Mouse (Mus musculus) liver, embryonic 11.5 days (tissue): ENCODE results near the gene Cd300e. TPM values are rescaled to one million over a fixed set of nuclear protein-coding genes. Genes with fewer than 3 reads are reported as not detected.

Experiments used
- ATAC-seq: fragments of 200-750 bp; cut with Nextera tagmentation; replicated peaks from 2 replicates; pipeline ENCODE4 v1.8.0; 2017; ENCODE audit warnings: moderate number of reproducible peaks, mild to moderate bottlenecking, moderate TSS enrichment, moderate library complexity; ENCODE audit not compliant: low FRiP score
- DNase-seq: peaks from one replicate; pipeline ENCODE4 v3.0.0-alpha.2; 2017; ENCODE audit warnings: low spot score
- H3K27ac ChIP-seq: fragments of 300-500 bp; sonication (generic); 2 replicates; pipeline ENCODE4 v1.5.1; 2014; ENCODE audit warnings: mild to moderate bottlenecking, low read depth, low read length, control low read depth
- H3K27me3 ChIP-seq: fragments of 300-500 bp; sonication (generic); replicated peaks from 2 replicates; pipeline ENCODE4 v1.6.1; 2014; ENCODE audit warnings: low read length, mixed read lengths; ENCODE audit not compliant: control insufficient read depth, insufficient read depth
- H3K36me3 ChIP-seq: fragments of 300-500 bp; sonication (generic); 2 replicates; pipeline ENCODE4 v1.6.1; 2014; ENCODE audit warnings: mild to moderate bottlenecking, low read length, moderate library complexity, mixed read lengths; ENCODE audit not compliant: control insufficient read depth, insufficient read depth
- H3K4me1 ChIP-seq: fragments of 300-500 bp; sonication (generic); replicated peaks from 2 replicates; pipeline ENCODE4 v1.6.1; 2014; ENCODE audit warnings: low read length, mixed read lengths; ENCODE audit not compliant: control insufficient read depth, insufficient read depth
- H3K4me2 ChIP-seq: fragments of 300-500 bp; sonication (generic); 2 replicates; pipeline ENCODE4 v1.6.1; 2014; ENCODE audit warnings: mild to moderate bottlenecking, control low read depth, moderate library complexity
- H3K4me3 ChIP-seq: fragments of 300-500 bp; sonication (generic); 2 replicates; pipeline ENCODE4 v1.5.1; 2014; ENCODE audit warnings: low read depth, low read length, control low read depth
- H3K9ac ChIP-seq: fragments of 300-500 bp; sonication (generic); 2 replicates; pipeline ENCODE4 v1.6.1; 2014; ENCODE audit warnings: low read depth, low read length, control low read depth
- H3K9me3 ChIP-seq: fragments of 300-500 bp; sonication (generic); 2 replicates; pipeline ENCODE4 v1.6.1; 2016; ENCODE audit warnings: low read length, inconsistent platforms, mixed read lengths; ENCODE audit not compliant: control insufficient read depth
- WGBS: fragments of 180-500 bp; shearing (Covaris S2); extraction: QIAGEN DNeasy Blood & Tissue Kit; methylation state at CpG from one replicate; pipeline ENCODE4 v1.1.7; 2014; 5-methylcytosine and 5-hydroxymethylcytosine counted together
- polyA plus RNA-seq: library from polyadenylated mRNA; unstranded; fragments of >200 nt; fragmentation: Nextera tagmentation; extraction: Ambion mirVana; gene quantifications from 2 replicates; pipeline ENCODE4 v1.2.1, GENCODE M21; 2014

Gene Cd300e
- polyA plus RNA-seq, 1 experiment from 2014 or later, result 0.33 TPM

DNA sequence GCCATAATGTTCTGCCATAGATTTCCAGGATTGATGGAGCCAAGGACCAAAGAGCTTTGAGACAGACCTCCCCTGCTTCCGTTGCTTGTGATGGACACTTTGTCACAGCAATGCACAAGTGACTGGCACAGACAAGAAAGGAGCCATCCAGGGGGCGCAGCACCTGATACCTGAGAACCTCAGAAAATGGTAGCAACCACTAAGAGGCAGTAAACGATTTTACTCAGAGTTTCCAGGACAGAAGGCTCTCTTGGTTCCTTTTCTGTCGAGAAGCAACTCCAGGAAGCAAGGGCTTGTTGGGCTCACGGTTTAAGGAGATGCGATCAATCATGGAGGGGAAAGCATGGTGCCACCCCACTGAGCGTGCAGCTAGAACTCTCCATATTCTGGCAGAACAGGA is 24.2 kb upstream of the Cd300e start:
- Histone ChIP-seq H3K9me3 (no peaks in the 10 kb centered on the region), H3K4me3 (no peak overlapping the region), H3K9ac (no peak overlapping the region), H3K36me3 (no peaks in the 10 kb centered on the region), H3K4me1 (no peaks in the 10 kb centered on the region), H3K27me3 (peaks cover 18% of the 10 kb centered on the region), H3K4me2 (no peak overlapping the region), H3K27ac (no peak overlapping the region)
- 51% methylated on average over 7 of the region's 7 CpGs for WGBS
- ATAC-seq (no peak), DNase-seq (no peak)

DNA sequence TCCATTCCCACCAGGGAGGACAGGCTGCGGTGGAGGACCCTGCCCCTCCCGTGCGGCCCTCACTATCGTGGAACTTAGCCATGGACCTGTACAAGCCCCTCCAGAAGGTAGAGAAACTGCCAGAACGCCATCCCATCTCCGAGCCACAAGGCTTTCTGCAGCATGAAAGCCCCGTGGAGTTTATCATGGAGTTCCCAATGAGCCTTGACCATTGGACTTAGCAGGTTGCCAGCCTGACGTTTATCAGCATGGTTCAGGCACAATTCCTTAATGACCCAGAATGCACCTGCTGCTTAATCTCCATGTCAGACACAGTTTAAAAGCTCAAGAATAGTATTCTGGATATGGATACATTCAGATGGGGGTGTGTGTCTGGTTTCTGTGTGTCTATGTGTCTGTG is 23.1 kb upstream of the Cd300e start:
- peaks cover 10% of the 10 kb centered on the region for H3K27me3 ChIP-seq
- no peaks in the 10 kb centered on the region for H3K4me1 ChIP-seq
- WGBS, result 66% methylated on average over 8 of the region's 8 CpGs
- H3K9ac ChIP-seq, result no peak overlapping the region
- no peak overlapping the region for H3K27ac ChIP-seq
- no peaks in the 10 kb centered on the region for H3K9me3 ChIP-seq
- DNase-seq, result no peak
- H3K4me3 ChIP-seq, result no peak overlapping the region
- ATAC-seq, result no peak
- no peak overlapping the region for H3K4me2 ChIP-seq
- H3K36me3 ChIP-seq, result no peaks in the 10 kb centered on the region

DNA sequence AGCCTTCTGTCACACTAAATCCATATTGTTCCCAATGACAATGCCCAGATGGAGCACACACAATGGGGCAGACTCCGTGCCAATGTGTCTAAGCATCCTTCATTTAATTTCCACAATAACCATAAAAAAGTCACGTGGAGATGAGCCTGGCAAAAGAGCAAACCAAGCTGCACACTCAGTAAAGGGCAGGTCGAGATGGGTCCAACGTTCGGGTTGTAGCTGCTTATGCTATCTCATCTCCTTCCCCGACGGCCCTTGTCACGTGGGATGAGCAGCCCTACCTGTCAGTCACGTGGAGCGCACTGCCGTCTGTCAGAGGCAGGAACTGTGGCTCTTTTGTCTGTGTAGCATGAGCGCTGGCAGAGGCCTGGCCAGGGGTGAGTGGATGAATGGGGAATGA is 22.6 kb upstream of the Cd300e start:
- no peak overlapping the region for H3K4me2 ChIP-seq
- H3K27me3 ChIP-seq, result peaks cover 10% of the 10 kb centered on the region
- WGBS, result 45% methylated on average over 12 of the region's 12 CpGs
- ATAC-seq (no peak), DNase-seq (no peak)
- no peak overlapping the region for H3K9ac ChIP-seq
- no peaks in the 10 kb centered on the region for H3K36me3 ChIP-seq
- H3K9me3 ChIP-seq, result no peaks in the 10 kb centered on the region
- no peak overlapping the region for H3K27ac ChIP-seq
- H3K4me3 ChIP-seq, result no peak overlapping the region
- no peaks in the 10 kb centered on the region for H3K4me1 ChIP-seq

DNA sequence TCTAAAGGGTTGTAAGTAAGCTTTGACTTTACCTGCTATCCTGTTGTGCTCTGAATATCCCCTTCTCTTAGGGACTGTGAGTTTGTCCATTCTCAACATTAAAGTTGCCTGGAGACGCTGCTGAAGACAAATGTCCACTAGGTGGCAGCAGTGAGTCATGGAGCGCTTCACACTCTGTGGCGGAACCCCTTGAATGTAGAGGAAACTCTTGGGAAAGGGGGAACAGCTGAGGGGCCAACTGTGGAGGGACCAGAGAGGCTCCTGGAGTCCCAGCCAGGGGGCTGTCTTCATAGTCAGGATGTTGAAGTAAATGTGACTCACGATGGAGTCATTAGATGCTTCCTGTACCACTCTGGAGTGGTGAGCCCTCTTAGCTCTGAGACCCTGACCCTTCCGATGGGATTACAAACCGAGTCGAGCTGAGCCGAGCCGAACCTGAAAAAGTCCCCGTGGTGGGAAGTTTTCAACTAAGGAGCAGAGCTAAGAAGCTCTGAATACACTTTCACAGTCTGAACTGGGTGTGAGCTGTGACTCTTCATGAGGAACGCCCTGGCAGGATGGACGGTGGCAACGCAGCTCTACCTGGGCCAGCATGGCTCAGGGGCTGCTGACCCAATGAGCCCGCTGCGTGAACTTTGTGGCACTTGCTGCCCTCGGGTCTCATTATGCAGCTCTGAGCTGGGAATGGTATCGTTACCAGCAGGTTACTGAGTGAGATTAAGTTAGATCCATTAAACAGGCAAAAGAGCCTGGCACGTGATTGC is 21.6 kb upstream of the Cd300e start:
- H3K4me1 ChIP-seq, result no peaks in the 10 kb centered on the region
- no peak overlapping the region for H3K9ac ChIP-seq
- ATAC-seq, result no peak
- H3K4me2 ChIP-seq, result no peak overlapping the region
- 36% methylated on average over 18 of the region's 18 CpGs for WGBS
- peak; percentile 72 for DNase-seq
- no peak overlapping the region for H3K27ac ChIP-seq
- H3K9me3 ChIP-seq, result no peaks in the 10 kb centered on the region
- no peak overlapping the region for H3K4me3 ChIP-seq
- H3K36me3 ChIP-seq, result no peaks in the 10 kb centered on the region
- H3K27me3 ChIP-seq, result peaks cover 10% of the 10 kb centered on the region

DNA sequence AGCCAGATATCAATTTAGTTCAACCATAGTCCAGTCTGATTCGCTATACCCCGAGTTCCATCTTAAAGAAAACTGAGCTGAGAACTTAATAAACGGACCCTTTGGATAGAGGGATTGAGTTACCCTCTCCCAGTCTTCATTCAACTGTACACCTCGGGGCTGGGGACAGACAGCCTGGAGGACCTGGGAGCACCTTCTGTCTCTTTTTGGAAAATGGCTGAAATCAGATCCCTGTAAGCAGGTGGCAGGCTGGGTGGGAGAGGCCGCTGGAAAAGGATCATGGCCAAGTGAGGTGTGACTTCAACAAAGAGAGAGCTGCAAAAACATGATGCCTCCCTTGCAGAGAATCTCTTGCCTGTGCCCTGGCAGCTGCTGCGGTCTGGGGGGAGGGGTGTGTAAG is 20.2 kb upstream of the Cd300e start:
- Histone ChIP-seq H3K27ac (no peak overlapping the region), H3K4me2 (no peak overlapping the region), H3K4me3 (no peak overlapping the region), H3K9me3 (no peaks in the 10 kb centered on the region), H3K4me1 (no peaks in the 10 kb centered on the region), H3K36me3 (no peaks in the 10 kb centered on the region), H3K9ac (no peak overlapping the region), H3K27me3 (peaks cover 10% of the 10 kb centered on the region)
- whole genome bisulfite sequencing, result 70% methylated on average over 6 of the region's 6 CpGs
- ATAC-seq (no peak), DNase-seq (no peak)

DNA sequence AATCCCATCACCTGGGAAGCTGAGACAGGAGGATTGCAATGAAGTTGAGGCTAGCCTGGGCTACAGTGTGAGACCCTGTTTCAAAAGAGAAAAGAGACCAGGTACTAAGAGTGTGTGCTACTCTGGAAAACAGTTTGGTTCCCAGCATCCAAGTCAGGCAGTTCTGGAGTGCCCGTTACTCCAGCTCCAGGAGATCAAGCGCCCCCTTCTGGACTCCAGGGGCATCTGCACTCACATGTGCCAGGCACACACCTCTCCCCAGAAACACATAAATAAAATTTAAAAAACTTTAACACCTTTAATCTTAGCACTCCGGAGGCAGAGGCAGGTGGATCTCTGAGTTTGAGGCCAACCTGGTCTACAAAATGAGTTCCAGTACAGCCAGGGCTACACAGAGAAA is 19.4 kb upstream of the Cd300e start:
- Histone ChIP-seq H3K4me2 (no peak overlapping the region), H3K36me3 (no peaks in the 10 kb centered on the region), H3K4me1 (no peaks in the 10 kb centered on the region), H3K9me3 (no peaks in the 10 kb centered on the region), H3K27ac (no peak overlapping the region), H3K27me3 (peaks cover 10% of the 10 kb centered on the region), H3K9ac (no peak overlapping the region), H3K4me3 (no peak overlapping the region)
- WGBS, result 55% methylated on average over 3 of the region's 3 CpGs
- no peak for DNase-seq
- no peak for ATAC-seq

DNA sequence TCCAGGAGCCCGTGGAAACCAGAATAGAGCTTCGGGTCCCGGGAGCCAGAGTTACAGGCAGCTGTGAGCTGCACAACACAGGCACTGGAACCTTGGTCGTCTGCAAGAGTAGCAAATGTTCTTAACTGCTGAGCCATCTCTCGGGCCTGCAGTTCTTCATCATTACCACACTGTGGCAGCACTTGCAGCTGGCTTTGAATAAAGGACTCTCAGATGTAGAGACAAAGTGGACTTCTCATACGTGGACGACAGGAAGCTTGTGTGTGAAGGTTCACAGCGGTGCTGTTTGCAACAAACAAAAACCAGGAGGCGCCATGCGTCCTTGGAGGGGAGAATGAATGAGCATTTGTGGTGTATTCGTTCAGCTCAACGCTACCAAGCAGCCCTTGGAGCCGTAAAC is 18.9 kb upstream of the Cd300e start:
- Histone ChIP-seq H3K4me1 (no peaks in the 10 kb centered on the region), H3K27me3 (peaks cover 10% of the 10 kb centered on the region), H3K9me3 (no peaks in the 10 kb centered on the region), H3K9ac (no peak overlapping the region), H3K36me3 (no peaks in the 10 kb centered on the region), H3K4me3 (no peak overlapping the region), H3K27ac (no peak overlapping the region), H3K4me2 (no peak overlapping the region)
- DNase-seq, result no peak
- WGBS, result 31% methylated on average over 13 of the region's 13 CpGs
- no peak for ATAC-seq

DNA sequence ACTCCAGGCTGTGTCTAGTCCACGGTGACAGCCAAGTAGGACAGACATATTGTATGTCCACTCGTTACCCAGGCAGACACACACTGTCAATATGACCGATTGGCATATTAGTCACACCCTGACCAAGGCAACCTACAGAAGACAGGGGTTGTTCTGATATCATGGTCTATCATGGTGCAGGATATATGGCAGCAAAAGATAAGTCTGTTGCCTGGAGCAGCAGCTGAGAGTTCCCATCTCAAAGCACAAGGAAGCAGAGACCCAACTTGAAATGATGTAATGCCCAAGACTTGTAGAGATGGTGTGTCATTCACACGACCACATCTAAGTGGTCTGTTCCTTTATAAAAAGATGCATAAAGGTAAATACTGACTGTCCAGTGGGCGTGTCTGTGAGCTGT is 16.7 kb upstream of the Cd300e start:
- Histone ChIP-seq H3K4me3 (no peak overlapping the region), H3K9me3 (no peaks in the 10 kb centered on the region), H3K36me3 (no peaks in the 10 kb centered on the region), H3K27me3 (peaks cover under 1% of the 10 kb centered on the region; the same call in 1 of the 2 replicates), H3K27ac (no peak overlapping the region), H3K4me1 (no peaks in the 10 kb centered on the region), H3K9ac (no peak overlapping the region), H3K4me2 (no peak overlapping the region)
- WGBS, result 60% methylated on average over 5 of the region's 5 CpGs
- no peak for ATAC-seq
- DNase-seq, result no peak

DNA sequence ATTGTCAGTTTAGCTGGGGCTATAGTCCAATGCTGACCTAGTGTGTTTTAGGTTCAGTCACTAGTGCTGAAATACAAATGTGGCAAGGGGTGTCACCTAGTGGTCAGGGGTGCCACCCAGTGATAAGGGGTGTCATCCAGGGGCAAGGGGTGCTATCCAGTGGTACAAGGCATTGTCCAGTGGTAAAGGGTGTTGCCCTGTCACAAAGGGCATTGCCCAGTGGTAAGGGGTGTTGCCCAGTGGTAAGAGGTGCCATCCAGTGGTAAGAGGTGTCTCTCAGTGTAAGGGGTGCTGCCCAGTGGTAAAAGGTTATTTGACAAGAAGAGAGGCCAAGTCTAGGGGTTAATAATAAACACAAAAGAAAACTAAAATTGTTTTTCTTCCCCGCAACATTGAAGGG is 15.5 kb upstream of the Cd300e start:
- Histone ChIP-seq H3K4me2 (no peak overlapping the region), H3K4me3 (no peak overlapping the region), H3K27me3 (no peaks in the 10 kb centered on the region), H3K9ac (no peak overlapping the region), H3K4me1 (no peaks in the 10 kb centered on the region), H3K27ac (no peak overlapping the region), H3K36me3 (no peaks in the 10 kb centered on the region), H3K9me3 (no peaks in the 10 kb centered on the region)
- no peak for ATAC-seq
- DNase-seq, result no peak
- 92% methylated on average over 1 of the region's 1 CpGs for WGBS
